Mouse (Mus musculus) limb, embryonic 11.5 days (tissue): Measurements from ENCODE around the gene Pdcd6ip. TPM values are rescaled to one million over a fixed set of nuclear protein-coding genes. Genes with fewer than 3 reads are reported as not detected.
A peak's percentile ranks its signal among the peaks of the same experiment; 100 is the strongest.

Experiments used
- ATAC-seq: fragments of 200-750 bp; cut with Nextera tagmentation; 2 replicates; pipeline ENCODE4 v1.8.0; 2017; ENCODE audit warnings: low read depth; ENCODE audit not compliant: insufficient number of reproducible peaks, low FRiP score, low TSS enrichment
- DNase-seq: peaks from one replicate; pipeline ENCODE4 v3.0.0-alpha.2; 2015; ENCODE audit warnings: low spot score
- H3K27ac ChIP-seq: fragments of 300-500 bp; sonication (generic); replicated peaks from 2 replicates; pipeline ENCODE4 v1.5.1; 2014; ENCODE audit warnings: low read depth, mild to moderate bottlenecking, low read length
- H3K27me3 ChIP-seq: fragments of 300-500 bp; sonication (generic); 2 replicates; pipeline ENCODE4 v1.6.1; 2014; ENCODE audit warnings: mild to moderate bottlenecking, low read length, mixed read lengths; ENCODE audit not compliant: control insufficient read depth, insufficient read depth
- H3K36me3 ChIP-seq: fragments of 300-500 bp; sonication (generic); 2 replicates; pipeline ENCODE4 v1.6.1; 2014; ENCODE audit warnings: mild to moderate bottlenecking, low read length, moderate library complexity, mixed read lengths; ENCODE audit not compliant: control insufficient read depth, insufficient read depth
- H3K4me1 ChIP-seq: fragments of 300-500 bp; sonication (generic); 2 replicates; pipeline ENCODE4 v1.6.1; 2014; ENCODE audit warnings: low read length, mixed read lengths; ENCODE audit not compliant: control insufficient read depth, insufficient read depth
- H3K4me2 ChIP-seq: fragments of 300-500 bp; sonication (generic); 2 replicates; pipeline ENCODE4 v1.6.1; 2014; ENCODE audit warnings: low read depth, mild to moderate bottlenecking, moderate library complexity; ENCODE audit not compliant: severe bottlenecking
- H3K4me3 ChIP-seq: fragments of 300-500 bp; sonication (generic); 2 replicates; pipeline ENCODE4 v1.5.1; 2014; ENCODE audit warnings: low read depth, low read length
- H3K9ac ChIP-seq: fragments of 300-500 bp; sonication (generic); 2 replicates; pipeline ENCODE4 v1.6.1; 2014; ENCODE audit warnings: mild to moderate bottlenecking, low read length
- H3K9me3 ChIP-seq: fragments of 300-500 bp; sonication (generic); 2 replicates; pipeline ENCODE4 v1.6.1; 2016; ENCODE audit warnings: low read length; ENCODE audit not compliant: control insufficient read depth
- WGBS: fragments of 180-500 bp; shearing (Covaris S2); extraction: QIAGEN DNeasy Blood & Tissue Kit; methylation state at CpG from one replicate; pipeline ENCODE4 v1.1.7; 2014; 5-methylcytosine and 5-hydroxymethylcytosine counted together
- polyA plus RNA-seq: library from polyadenylated mRNA; unstranded; fragments of >200 nt; fragmentation: Nextera tagmentation; extraction: Ambion mirVana; gene quantifications from 2 replicates; pipeline ENCODE4 v1.2.1, GENCODE M21; 2014

Gene Pdcd6ip
- polyA plus RNA-seq, 1 experiment from 2014 or later: 55.6 TPM

GRCm38 (mm10) chr9:113644701-113645100 lies 63.4 kb downstream of the Pdcd6ip start:
- no peak overlapping the region for H3K9ac ChIP-seq
- ATAC-seq: no peak
- no peaks in the 10 kb centered on the region for H3K9me3 ChIP-seq
- H3K36me3 ChIP-seq: no peaks in the 10 kb centered on the region
- no peak overlapping the region for H3K4me2 ChIP-seq
- 65% methylated on average over 5 of the region's 5 CpGs for WGBS
- H3K4me1 ChIP-seq: no peaks in the 10 kb centered on the region
- no peak overlapping the region for H3K27ac ChIP-seq
- H3K4me3 ChIP-seq: no peak overlapping the region
- no peaks in the 10 kb centered on the region for H3K27me3 ChIP-seq
- no peak for DNase-seq

- Histone ChIP-seq H3K27ac (no peak overlapping the region), H3K9ac (no peak overlapping the region), H3K4me1 (no peaks in the 10 kb centered on the region), H3K36me3 (no peaks in the 10 kb centered on the region), H3K4me2 (no peak overlapping the region), H3K4me3 (no peak overlapping the region), H3K27me3 (no peaks in the 10 kb centered on the region), H3K9me3 (no peaks in the 10 kb centered on the region)
- 71% methylated on average over 3 of the region's 3 CpGs for WGBS
- ATAC-seq (no peak), DNase-seq (no peak)
Observed at GRCm38 (mm10) chr9:113644076-113644475, 64.0 kb downstream of the Pdcd6ip start.

- H3K27me3 ChIP-seq: no peaks in the 10 kb centered on the region
- 39% methylated on average over 15 of the region's 15 CpGs for WGBS
- no peak overlapping the region for H3K4me2 ChIP-seq
- no peaks in the 10 kb centered on the region for H3K9me3 ChIP-seq
- no peaks in the 10 kb centered on the region for H3K4me1 ChIP-seq
- no peak overlapping the region for H3K9ac ChIP-seq
- H3K36me3 ChIP-seq: no peaks in the 10 kb centered on the region
- DNase-seq: peak; percentile 47
- H3K27ac ChIP-seq: no peak overlapping the region
- no peak overlapping the region for H3K4me3 ChIP-seq
- ATAC-seq: peak; percentile 66
Observed at GRCm38 (mm10) chr9:113643669-113644068, 64.4 kb downstream of the Pdcd6ip start.

GRCm38 (mm10) chr9:113634986-113635385 lies 73.1 kb downstream of the Pdcd6ip start:
- Histone ChIP-seq H3K4me3 (no peak overlapping the region), H3K4me1 (no peaks in the 10 kb centered on the region), H3K36me3 (no peaks in the 10 kb centered on the region), H3K9me3 (no peaks in the 10 kb centered on the region), H3K4me2 (no peak overlapping the region), H3K27me3 (no peaks in the 10 kb centered on the region), H3K27ac (no peak overlapping the region), H3K9ac (no peak overlapping the region)
- 20% methylated on average over 7 of the region's 7 CpGs for WGBS
- DNase-seq: peak; percentile 38
- ATAC-seq: no peak

- Histone ChIP-seq H3K9ac (no peak overlapping the region), H3K4me1 (no peaks in the 10 kb centered on the region), H3K27ac (no peak overlapping the region), H3K9me3 (no peaks in the 10 kb centered on the region), H3K4me2 (no peak overlapping the region), H3K27me3 (no peaks in the 10 kb centered on the region), H3K4me3 (no peak overlapping the region), H3K36me3 (no peaks in the 10 kb centered on the region)
- ATAC-seq: no peak
- DNase-seq: no peak
- WGBS: 68% methylated on average over 8 of the region's 8 CpGs
Observed at GRCm38 (mm10) chr9:113633168-113633744, 74.8 kb downstream of the Pdcd6ip start.

GRCm38 (mm10) chr9:113632350-113633043 lies 75.6 kb downstream of the Pdcd6ip start:
- H3K27ac ChIP-seq: no peak overlapping the region
- H3K4me1 ChIP-seq: no peaks in the 10 kb centered on the region
- DNase-seq: no peak
- no peaks in the 10 kb centered on the region for H3K9me3 ChIP-seq
- no peaks in the 10 kb centered on the region for H3K36me3 ChIP-seq
- 81% methylated on average over 9 of the region's 9 CpGs for WGBS
- no peak overlapping the region for H3K4me2 ChIP-seq
- H3K27me3 ChIP-seq: no peaks in the 10 kb centered on the region
- no peak overlapping the region for H3K9ac ChIP-seq
- H3K4me3 ChIP-seq: no peak overlapping the region
- no peak for ATAC-seq

GRCm38 (mm10) chr9:113629632-113630031 lies 78.4 kb downstream of the Pdcd6ip start:
- Histone ChIP-seq H3K36me3 (no peaks in the 10 kb centered on the region), H3K4me1 (no peaks in the 10 kb centered on the region), H3K4me3 (no peak overlapping the region), H3K9ac (no peak overlapping the region), H3K9me3 (no peaks in the 10 kb centered on the region), H3K27me3 (no peaks in the 10 kb centered on the region), H3K4me2 (no peak overlapping the region), H3K27ac (no peak overlapping the region)
- DNase-seq: peak; percentile 75
- ATAC-seq: peak; percentile 36; the same call in 1 of the 2 replicates
- 9% methylated on average over 9 of the region's 9 CpGs for WGBS

GRCm38 (mm10) chr9:113629191-113629590 lies 78.9 kb downstream of the Pdcd6ip start:
- 86% methylated on average over 11 of the region's 11 CpGs for WGBS
- Histone ChIP-seq H3K4me3 (no peak overlapping the region), H3K4me1 (no peaks in the 10 kb centered on the region), H3K9me3 (no peaks in the 10 kb centered on the region), H3K27me3 (no peaks in the 10 kb centered on the region), H3K9ac (no peak overlapping the region), H3K4me2 (no peak overlapping the region), H3K36me3 (no peaks in the 10 kb centered on the region), H3K27ac (no peak overlapping the region)
- DNase-seq (no peak), ATAC-seq (0 out of 2 replicates have a peak, but pooled peaks have one; percentile 7)
